Mouse (Mus musculus) left cerebral cortex, postnatal 14 days (tissue): ENCODE data around the gene Atxn2l. TPM values are rescaled to one million over a fixed set of nuclear protein-coding genes. Genes with fewer than 3 reads are reported as not detected.

Source experiments
- DNase-seq, 2 experiments: peaks; one replicate each; pipeline ENCODE4 v3.0.0; 2021 to 2022; ENCODE audit warnings: low spot score in 2 of 2, mixed read lengths in 1 of 2
- intact Hi-C: fragments of 180-260 bp; cut with DNase I; formaldehyde crosslinking; loops from one replicate; pipeline ENCODE4 v1.15.1; 2025
- total RNA-seq, 2 experiments: library from RNA; stranded (reverse); gene quantifications; 2 replicates each; pipeline ENCODE4 v1.2.3; 2021

Gene Atxn2l
- total RNA-seq, 2 experiments from 2014 or later, result 116 to 119 TPM

- DNase-seq, result no peak
- intact Hi-C loops, result loop anchor here (5.0 kb wide), 1 partner anchor 69 kb away; the partner anchor contains the start of gene Nfatc2ip
Measured at GRCm38 (mm10) chr7:126466707-126467106, 36.5 kb downstream of the Atxn2l start.

GRCm38 (mm10) chr7:126466116-126466515, 37.1 kb downstream of the Atxn2l start:
- no peak for DNase-seq
- intact Hi-C loops, result loop anchor here (5.0 kb wide), 1 partner anchor 69 kb away; the partner anchor contains the start of gene Nfatc2ip

DNA sequence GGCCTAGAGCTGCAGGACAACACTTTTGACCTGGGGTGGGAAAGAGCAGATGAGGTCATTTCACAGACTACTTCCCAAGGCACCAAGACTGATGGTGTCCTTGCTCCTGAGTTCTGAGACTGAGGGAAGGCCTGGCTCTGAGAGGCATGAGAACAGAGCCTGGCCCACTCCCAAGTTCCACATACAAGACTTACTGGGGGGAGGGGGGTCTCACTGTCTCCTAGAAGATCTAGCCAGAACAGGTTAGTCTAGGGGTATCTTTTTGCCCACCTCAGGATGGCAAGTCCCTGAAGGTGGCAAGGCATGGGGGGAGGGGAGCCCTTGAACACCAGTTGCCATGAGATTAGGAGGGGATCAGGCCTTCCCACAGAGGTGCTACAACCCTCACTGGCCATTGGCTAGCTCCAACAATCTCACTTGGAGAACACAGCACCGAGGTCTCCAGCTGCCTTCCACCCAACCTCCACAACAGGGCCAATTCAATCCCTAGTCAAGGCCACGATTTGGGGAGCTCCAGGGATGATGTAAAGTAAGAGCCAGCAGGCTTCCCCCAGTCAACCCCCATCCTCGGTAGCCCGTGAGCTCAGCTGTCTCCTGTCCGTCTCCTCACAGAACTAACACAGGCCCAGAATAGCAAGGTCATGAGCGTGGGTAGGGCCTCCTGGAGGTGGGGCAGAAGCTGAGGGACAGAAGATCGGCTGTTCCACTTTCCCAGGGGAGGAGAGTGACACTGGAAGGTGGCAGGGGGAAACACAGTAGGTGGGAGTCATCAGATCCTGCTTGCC, 37.8 kb downstream of the Atxn2l start:
- DNase-seq, result no peak
- intact Hi-C loops, result loop anchor here (5.0 kb wide), 1 partner anchor 68 kb away; the partner anchor contains the start of gene Nfatc2ip

DNA sequence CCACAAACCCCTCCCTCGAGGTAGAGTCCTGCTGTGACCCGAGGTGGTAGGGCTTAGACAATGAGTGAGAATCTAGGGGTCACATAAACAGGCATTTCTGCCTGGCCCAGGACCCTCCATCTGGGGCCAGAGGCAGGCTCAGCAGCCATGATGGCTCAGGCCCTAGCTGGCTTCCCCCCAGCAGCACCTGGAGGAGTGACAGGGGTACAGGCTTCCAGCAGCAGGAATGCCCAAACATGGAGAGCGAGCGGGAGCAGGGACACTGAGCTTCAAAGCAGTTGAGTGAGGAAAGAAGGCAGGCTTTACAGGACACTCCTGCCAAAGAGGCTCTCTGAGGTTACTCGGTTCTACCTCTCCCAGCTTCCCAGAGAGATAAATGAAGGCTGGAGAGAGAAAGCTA, 38.4 kb downstream of the Atxn2l start:
- intact Hi-C loops, result loop anchor here (5.0 kb wide), 1 partner anchor 68 kb away; the partner anchor contains the start of gene Nfatc2ip
- DNase-seq, result no peak

- intact Hi-C loops, result no loop called here
Measured at GRCm38 (mm10) chr7:126464121-126464520, 39.1 kb downstream of the Atxn2l start.

GRCm38 (mm10) chr7:126463547-126463946, 39.7 kb downstream of the Atxn2l start:
- intact Hi-C loops, result no loop called here
- DNase-seq, result no peak

More at GRCm38 (mm10) chr7:126464121-126464520, 39.1 kb downstream of the Atxn2l start:
- DNase-seq, result no peak

DNA sequence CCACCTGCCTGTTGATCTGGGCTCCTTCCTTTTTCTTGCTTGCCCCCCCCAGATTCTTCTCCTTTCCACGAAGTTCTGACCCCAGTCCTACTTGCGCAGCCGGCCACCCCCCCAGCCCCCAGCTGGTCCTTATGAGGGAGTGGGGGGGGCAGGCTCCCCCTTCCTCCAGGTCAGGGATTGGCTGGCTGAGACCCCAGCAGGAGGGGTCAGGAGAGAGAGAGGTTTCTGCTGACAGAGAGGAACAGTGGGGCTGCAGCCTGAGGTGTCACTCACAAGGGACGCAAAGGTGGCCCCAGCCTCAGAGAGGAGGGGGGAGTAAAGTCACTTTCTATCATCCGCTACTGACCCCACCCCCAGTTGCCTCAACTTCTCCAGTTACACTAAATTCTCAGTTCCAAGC, 40.2 kb downstream of the Atxn2l start, which contains the start of gene Atp2a1:
Gene Atp2a1 (minus strand): TSS at position 105 of the 400 bp plus-strand sequence.
- DNase-seq, result no peak
- intact Hi-C loops, result no loop called here

DNA sequence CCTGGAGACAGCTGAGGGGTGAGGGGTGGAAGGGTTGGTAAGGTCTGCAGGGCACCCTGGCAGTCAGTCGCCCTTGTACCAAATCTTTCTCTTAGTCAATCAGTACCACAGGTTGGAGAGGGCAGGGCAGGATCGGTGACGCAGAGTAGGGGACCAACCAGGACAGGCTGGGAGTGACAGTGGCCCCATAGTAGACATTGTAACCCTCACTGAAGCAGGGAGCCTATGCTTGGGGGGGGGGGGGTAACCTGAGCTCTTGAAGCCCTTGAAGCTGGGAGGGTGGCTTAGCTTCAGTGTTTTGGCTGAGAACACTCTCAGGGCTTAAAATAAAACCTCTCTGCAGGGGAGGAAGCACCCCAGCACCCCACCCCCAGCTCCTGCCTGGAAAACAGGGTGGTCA, 41.6 kb downstream of the Atxn2l start:
- intact Hi-C loops, result no loop called here

GRCm38 (mm10) chr7:126460623-126461399, 42.4 kb downstream of the Atxn2l start:
- intact Hi-C loops, result no loop called here
- no peak for DNase-seq

More for the DNA sequence above, 41.6 kb downstream of the Atxn2l start:
- DNase-seq, result no peak

GRCm38 (mm10) chr7:126458844-126459618, 44.2 kb downstream of the Atxn2l start:
- DNase-seq, result no peak
- intact Hi-C loops, result loop anchor here (5.0 kb wide), 1 partner anchor 52 kb away; no protein-coding TSS in a partner anchor

- intact Hi-C loops, result loop anchor here (5.0 kb wide), 1 partner anchor 51 kb away; no protein-coding TSS in a partner anchor
- DNase-seq, result no peak
Measured at GRCm38 (mm10) chr7:126458225-126458624, 45.0 kb downstream of the Atxn2l start.

DNA sequence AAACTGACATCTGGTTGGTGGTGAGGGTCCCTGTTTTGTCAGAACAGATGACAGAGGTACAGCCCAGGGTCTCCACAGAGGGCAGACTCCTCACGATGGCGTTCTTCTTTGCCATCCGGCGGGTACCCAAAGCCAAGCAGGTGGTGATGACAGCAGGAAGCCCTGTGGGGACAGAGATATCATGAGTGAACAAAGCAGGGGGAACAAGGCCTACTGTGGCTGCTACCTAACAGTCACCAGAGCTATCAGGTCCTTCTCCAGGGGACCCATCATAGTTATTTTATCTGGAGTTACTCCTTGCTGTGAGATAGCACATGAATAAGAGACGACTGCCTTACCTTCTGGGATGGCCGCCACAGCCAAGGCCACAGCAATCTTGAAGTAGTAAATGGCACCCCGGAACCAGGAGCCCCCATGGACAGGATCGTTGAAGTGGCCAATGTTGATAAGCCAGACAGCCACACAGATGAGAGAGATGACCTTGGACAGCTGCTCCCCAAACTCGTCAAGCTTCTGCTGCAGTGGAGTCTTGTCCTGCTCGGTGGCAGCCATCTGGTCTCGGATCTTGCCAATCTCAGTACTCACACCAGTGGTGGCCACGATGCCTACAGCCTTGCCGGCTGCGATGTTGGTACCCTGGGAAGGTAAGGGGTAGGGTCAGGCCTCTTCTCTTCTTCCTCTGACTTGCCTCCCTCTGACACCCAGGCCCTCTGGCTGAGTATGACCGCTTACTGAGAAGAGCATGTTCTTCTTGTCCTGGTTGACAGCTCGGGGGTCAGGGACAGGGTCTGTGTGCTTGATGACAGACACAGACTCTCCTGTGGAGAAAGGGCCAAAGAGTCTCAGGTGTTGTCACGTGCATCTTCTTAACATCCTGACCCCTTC, 46.6 kb downstream of the Atxn2l start:
- intact Hi-C loops, result loop anchor here (5.0 kb wide), 1 partner anchor 49 kb away; no protein-coding TSS in a partner anchor
- DNase-seq, result no peak

DNA sequence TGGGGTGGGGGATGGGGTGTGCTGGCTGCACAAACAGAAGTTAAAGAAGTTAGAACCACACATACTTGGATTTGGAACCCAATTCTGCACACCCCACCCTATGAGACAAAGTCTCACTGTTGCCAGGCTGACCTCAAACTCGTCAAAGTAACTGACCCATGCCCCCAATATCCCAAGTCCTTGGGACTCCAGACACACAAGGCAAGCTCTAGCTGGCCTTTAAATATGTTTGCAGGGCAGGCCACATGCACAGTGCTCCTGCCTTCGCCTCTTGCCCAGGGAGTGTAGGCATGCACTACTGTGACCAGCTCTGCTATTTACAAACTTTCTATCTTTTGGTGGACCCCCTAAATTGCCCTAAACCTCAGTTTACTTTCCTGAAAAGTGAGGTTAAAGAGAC, 48.0 kb downstream of the Atxn2l start:
- DNase-seq, result no peak
- intact Hi-C loops, result loop anchor here (5.0 kb wide), 1 partner anchor 48 kb away; no protein-coding TSS in a partner anchor

- DNase-seq, result no peak
- intact Hi-C loops, result no loop called here
Measured at GRCm38 (mm10) chr7:126453861-126454260, 49.4 kb downstream of the Atxn2l start.

GRCm38 (mm10) chr7:126452244-126452643, 51.0 kb downstream of the Atxn2l start:
- DNase-seq, result no peak
- intact Hi-C loops, result no loop called here

DNA sequence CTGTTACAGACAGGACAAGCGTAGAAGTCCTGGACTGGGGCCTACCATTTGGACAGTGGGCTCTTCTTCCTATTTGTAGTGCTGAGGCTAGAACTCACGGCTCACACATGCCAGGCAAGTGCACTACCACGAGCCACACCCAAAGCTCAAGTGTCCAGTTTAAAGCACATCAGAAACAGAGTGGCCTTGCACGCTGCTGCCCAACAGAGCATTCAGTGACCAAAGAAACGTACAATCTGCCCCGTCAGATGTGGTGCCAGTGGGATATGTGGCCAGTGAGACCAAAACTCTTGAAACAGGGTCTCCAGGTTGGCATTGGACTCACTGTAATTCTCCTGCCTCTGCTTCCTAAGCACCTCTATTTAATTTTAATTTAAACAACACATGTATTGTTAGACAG, 52.6 kb downstream of the Atxn2l start:
- intact Hi-C loops, result no loop called here

DNA sequence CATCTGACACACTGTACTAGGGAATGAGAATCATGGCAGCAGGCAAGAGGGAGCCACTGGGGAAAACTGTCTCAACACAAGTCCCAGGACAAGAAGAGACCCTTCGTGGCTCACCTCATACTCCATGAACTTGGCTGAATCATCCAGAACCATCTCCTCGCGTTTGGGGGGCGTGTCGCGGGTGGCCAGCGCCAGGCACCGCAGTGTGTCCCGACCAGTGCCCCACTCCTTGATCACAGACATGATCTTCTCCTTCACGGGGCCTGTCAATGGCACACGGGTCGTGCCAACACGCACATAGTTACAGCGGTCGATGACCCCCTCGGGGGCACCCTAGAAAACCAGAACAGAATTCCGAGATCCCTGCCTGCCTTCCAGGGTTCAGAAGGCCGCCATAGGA, 53.2 kb downstream of the Atxn2l start:
- DNase-seq, result no peak
- intact Hi-C loops, result no loop called here

More for the DNA sequence above, 52.6 kb downstream of the Atxn2l start:
- no peak for DNase-seq

DNA sequence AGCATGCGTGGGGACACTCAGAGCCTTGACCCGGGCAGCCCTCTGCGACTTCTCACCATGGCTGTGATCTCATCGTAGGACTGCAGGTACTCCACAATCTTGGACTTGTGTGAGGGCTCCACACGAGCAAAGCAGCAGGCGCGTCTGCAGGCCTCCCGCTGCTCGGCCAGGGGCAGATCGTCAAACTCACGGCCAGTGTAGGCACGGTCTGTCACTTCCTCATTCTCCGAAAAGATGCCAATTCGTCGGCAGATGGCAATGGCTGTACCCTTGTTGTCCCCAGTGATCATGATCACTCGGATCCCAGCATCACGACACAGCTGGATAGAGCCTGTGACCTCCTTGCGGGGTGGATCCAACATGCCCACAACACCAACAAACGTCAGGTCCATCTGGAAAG, 54.8 kb downstream of the Atxn2l start:
- no peak for DNase-seq
- intact Hi-C loops, result no loop called here
